25 mouse cellular contexts compared by ENCODE assay signal in genomic region chr10:80620365-80620764, GRCm38 (mm10). TPM values are rescaled to one million over a fixed set of nuclear protein-coding genes. Genes with fewer than 3 reads are reported as not detected.
DNase-seq lines count a peak whose midpoint lies in the region; ATAC-seq and TF ChIP-seq lines count a peak whose summit lies in the region.
"Had no signal": no experiment of that assay in that cellular context is flagged by ENCODE, and none has a peak within 500 bp of the region (broad histone marks: within the 10 kb centered on the region; RNA-seq: fewer than 3 reads in every experiment).

No protein-coding gene starts in this region.

- no peak for DNase-seq in gastrocnemius, adult 2 months
- DNase-seq in gastrocnemius, postnatal 25 days, result no peak
- DNase-seq in lung, postnatal 4 days, result no peak
- DNase-seq in liver, embryonic 13.5 days, result no peak
- DNase-seq in T-cell, adult 2 months (ENCODE audit: low spot score), result no peak
- DNase-seq: adrenal gland, postnatal 10 days; gastrocnemius, postnatal 14 days; heart, adult 2 months; heart, postnatal 36 days; kidney, adult 9 months; kidney, postnatal 36 days; thymus, postnatal 14 days had no signal

- no peak for ATAC-seq in lung, embryonic 15.5 days (ENCODE audit: borderline replicate concordance, extremely low read depth, low FRiP score, low TSS enrichment)
- ATAC-seq in embryonic facial prominence, embryonic 15.5 days (ENCODE audit: insufficient number of reproducible peaks, low FRiP score, low TSS enrichment, low read depth), result no peak
- ATAC-seq in liver, embryonic 13.5 days (ENCODE audit: low read depth), result no peak
- ATAC-seq in megakaryocyte progenitor cell, adult 5-6 weeks (replicated peaks; ENCODE audit: poor library complexity), result no peak
- ATAC-seq: forebrain, embryonic 14.5 days; intestine, embryonic 15.5 days; lung, postnatal 0 days had no signal

- no peaks in the 10 kb centered on the region for H3K27me3 ChIP-seq in lung, embryonic 15.5 days
- no peaks in the 10 kb centered on the region for H3K27me3 ChIP-seq in embryonic facial prominence, embryonic 15.5 days
- H3K27me3 ChIP-seq in liver, embryonic 13.5 days, result no peaks in the 10 kb centered on the region
- H3K27me3 ChIP-seq: CH12.LX; embryonic facial prominence, embryonic 12.5 days; heart, embryonic 15.5 days; intestine, embryonic 15.5 days; midbrain, embryonic 12.5 days had no signal

- no peak overlapping the region for H3K4me2 ChIP-seq in lung, embryonic 15.5 days
- H3K4me2 ChIP-seq in embryonic facial prominence, embryonic 15.5 days (replicated peaks), result no peak overlapping the region
- no peak overlapping the region for H3K4me2 ChIP-seq in liver, embryonic 13.5 days
- H3K4me2 ChIP-seq: embryonic facial prominence, embryonic 12.5 days had no signal

- intact Hi-C loops in gastrocnemius, adult 2 months (cut with DNase I), result no loop called here

- H3K4me3 ChIP-seq in gastrocnemius, adult 2 months, result no peak overlapping the region
- H3K4me3 ChIP-seq in lung, embryonic 15.5 days, result no peak overlapping the region
- H3K4me3 ChIP-seq in embryonic facial prominence, embryonic 15.5 days (replicated peaks), result no peak overlapping the region
- H3K4me3 ChIP-seq in liver, embryonic 13.5 days (replicated peaks), result no peak overlapping the region
- H3K4me3 ChIP-seq: embryonic facial prominence, embryonic 12.5 days; heart, adult 2 months; heart, embryonic 15.5 days; intestine, embryonic 15.5 days had no signal

- H3K4me1 ChIP-seq in lung, embryonic 15.5 days, result peaks cover 22% of the 10 kb centered on the region
- H3K4me1 ChIP-seq in embryonic facial prominence, embryonic 15.5 days, result peaks cover 27% of the 10 kb centered on the region
- peaks cover 56% of the 10 kb centered on the region for H3K4me1 ChIP-seq in liver, embryonic 13.5 days (replicated peaks)

- H3K36me3 ChIP-seq in lung, embryonic 15.5 days, result peaks cover 3% of the 10 kb centered on the region; the same call in 1 of the 2 replicates
- peaks cover 16% of the 10 kb centered on the region for H3K36me3 ChIP-seq in embryonic facial prominence, embryonic 15.5 days
- H3K36me3 ChIP-seq in liver, embryonic 13.5 days, result peaks cover 9% of the 10 kb centered on the region

- H3K9ac ChIP-seq in lung, embryonic 15.5 days, result 0 out of 2 replicates have a peak overlapping the region, but pooled peaks have one; percentile 47
- no peak overlapping the region for H3K9ac ChIP-seq in embryonic facial prominence, embryonic 15.5 days
- H3K9ac ChIP-seq in liver, embryonic 13.5 days, result no peak overlapping the region
- H3K9ac ChIP-seq: heart, embryonic 15.5 days; hindbrain, embryonic 14.5 days; intestine, embryonic 15.5 days; liver, embryonic 14.5 days had no signal

- H3K9me3 ChIP-seq in lung, embryonic 15.5 days, result no peaks in the 10 kb centered on the region
- no peaks in the 10 kb centered on the region for H3K9me3 ChIP-seq in embryonic facial prominence, embryonic 15.5 days (replicated peaks)
- H3K9me3 ChIP-seq in liver, embryonic 13.5 days (replicated peaks), result no peaks in the 10 kb centered on the region
- H3K9me3 ChIP-seq: embryonic facial prominence, embryonic 12.5 days; heart, embryonic 15.5 days; intestine, embryonic 15.5 days; midbrain, embryonic 12.5 days had no signal

- H3K27ac ChIP-seq in gastrocnemius, adult 2 months, result 0 out of 2 replicates have a peak overlapping the region, but pooled peaks have one; percentile 95
- H3K27ac ChIP-seq in lung, embryonic 15.5 days, result no peak overlapping the region
- H3K27ac ChIP-seq in embryonic facial prominence, embryonic 15.5 days (replicated peaks), result 0 out of 2 replicates have a peak overlapping the region, but pooled peaks have one; percentile 95
- peak overlapping the region; percentile 96 for H3K27ac ChIP-seq in liver, embryonic 13.5 days
- H3K27ac ChIP-seq: heart, adult 2 months; heart, embryonic 15.5 days; intestine, embryonic 15.5 days; liver, embryonic 14.5 days; midbrain, embryonic 12.5 days; stomach, postnatal 0 days had no signal

- no peak for TF ChIP-seq CTCF in gastrocnemius, adult 2 months (IDR thresholded peaks at IDR 0.05)

- 80% methylated on average over 9 of the region's 9 CpGs for WGBS in lung, embryonic 15.5 days
- WGBS in embryonic facial prominence, embryonic 15.5 days, result 89% methylated on average over 9 of the region's 9 CpGs
- WGBS in liver, embryonic 13.5 days (ENCODE audit: insufficient replicate concordance), result 79% methylated on average over 9 of the region's 9 CpGs

RNA-seq across cellular contexts. Expression of gene Csnk1g2, which starts 2.3 kb away (rescaled TPM):
- total RNA-seq in gastrocnemius, adult 2 months (2021), result 100 to 1,000 TPM; 101 to 105 TPM
- total RNA-seq in gastrocnemius, postnatal 25 days (2021), result 10 to 100 TPM; 85.8 to 99.9 TPM
- polyA plus RNA-seq in lung, embryonic 15.5 days (2015; fragmentation: Nextera tagmentation; extraction: Ambion mirVana), result 142 and 152 TPM in 2 replicates
- polyA plus RNA-seq in embryonic facial prominence, embryonic 15.5 days (2015; fragmentation: Nextera tagmentation; extraction: Ambion mirVana), result 172 and 190 TPM in 2 replicates
- 46.0 and 51.1 TPM in 2 replicates for polyA plus RNA-seq in liver, embryonic 13.5 days (2015; fragmentation: Nextera tagmentation; extraction: Ambion mirVana)
- total RNA-seq in megakaryocyte progenitor cell, adult 5-6 weeks (2015), result 39.1 and 43.1 TPM in 2 replicates
- total RNA-seq in megakaryocyte progenitor cell, adult 5-6 weeks (2017), result 127 and 171 TPM in 2 replicates

RNA-seq across cellular contexts. Expression of gene Gm49322, which starts 14.5 kb away (rescaled TPM):
- under 1 TPM; 0.28 to 0.38 TPM for total RNA-seq in gastrocnemius, adult 2 months (2021)
- total RNA-seq in gastrocnemius, postnatal 25 days (2021), result under 1 TPM; 0.21 to 0.33 TPM
- 3.2 and 5.1 TPM in 2 replicates for polyA plus RNA-seq in lung, embryonic 15.5 days (2015; fragmentation: Nextera tagmentation; extraction: Ambion mirVana)
- 4.8 TPM in 2 replicates for polyA plus RNA-seq in embryonic facial prominence, embryonic 15.5 days (2015; fragmentation: Nextera tagmentation; extraction: Ambion mirVana)
- 1.4 and 1.5 TPM in 2 replicates for polyA plus RNA-seq in liver, embryonic 13.5 days (2015; fragmentation: Nextera tagmentation; extraction: Ambion mirVana)
- 0.17 and 0.57 TPM in 2 replicates for total RNA-seq in megakaryocyte progenitor cell, adult 5-6 weeks (2015)
- 0.61 TPM in 1 of 2 replicates, not detected in the other for total RNA-seq in megakaryocyte progenitor cell, adult 5-6 weeks (2017)

RNA-seq across cellular contexts. Expression of gene Adat3, which starts 17.7 kb away (rescaled TPM):
- under 1 TPM; 0.48 to 0.89 TPM for total RNA-seq in gastrocnemius, adult 2 months (2021)
- total RNA-seq in gastrocnemius, postnatal 25 days (2021), result 1 to 10 TPM in 1 of 2 experiments, under 1 TPM in 1; 0.92 to 1.2 TPM
- 9.1 TPM in 2 replicates for polyA plus RNA-seq in lung, embryonic 15.5 days (2015; fragmentation: Nextera tagmentation; extraction: Ambion mirVana)
- polyA plus RNA-seq in embryonic facial prominence, embryonic 15.5 days (2015; fragmentation: Nextera tagmentation; extraction: Ambion mirVana), result 7.0 and 7.5 TPM in 2 replicates
- 5.7 and 6.3 TPM in 2 replicates for polyA plus RNA-seq in liver, embryonic 13.5 days (2015; fragmentation: Nextera tagmentation; extraction: Ambion mirVana)
- 0.57 and 0.81 TPM in 2 replicates for total RNA-seq in megakaryocyte progenitor cell, adult 5-6 weeks (2015)
- 0.08 TPM in 1 of 2 replicates, not detected in the other for total RNA-seq in megakaryocyte progenitor cell, adult 5-6 weeks (2017)

RNA-seq across cellular contexts. Expression of gene Scamp4, which starts 17.7 kb away (rescaled TPM):
- 10 to 100 TPM; 17.0 to 17.5 TPM for total RNA-seq in gastrocnemius, adult 2 months (2021)
- total RNA-seq in gastrocnemius, postnatal 25 days (2021), result 10 to 100 TPM; 14.3 to 18.4 TPM
- polyA plus RNA-seq in lung, embryonic 15.5 days (2015; fragmentation: Nextera tagmentation; extraction: Ambion mirVana), result 79.0 and 84.8 TPM in 2 replicates
- polyA plus RNA-seq in embryonic facial prominence, embryonic 15.5 days (2015; fragmentation: Nextera tagmentation; extraction: Ambion mirVana), result 99.1 and 108 TPM in 2 replicates
- 52.0 and 54.6 TPM in 2 replicates for polyA plus RNA-seq in liver, embryonic 13.5 days (2015; fragmentation: Nextera tagmentation; extraction: Ambion mirVana)
- total RNA-seq in megakaryocyte progenitor cell, adult 5-6 weeks (2015), result 25.9 and 27.2 TPM in 2 replicates
- total RNA-seq in megakaryocyte progenitor cell, adult 5-6 weeks (2017), result 11.2 and 15.9 TPM in 2 replicates

RNA-seq across cellular contexts. Expression of gene Abhd17a, which starts 30.2 kb away (rescaled TPM):
- 10 to 100 TPM; 60.6 to 61.7 TPM for total RNA-seq in gastrocnemius, adult 2 months (2021)
- total RNA-seq in gastrocnemius, postnatal 25 days (2021), result 10 to 100 TPM; 53.8 to 58.8 TPM
- 122 and 133 TPM in 2 replicates for polyA plus RNA-seq in lung, embryonic 15.5 days (2015; fragmentation: Nextera tagmentation; extraction: Ambion mirVana)
- polyA plus RNA-seq in embryonic facial prominence, embryonic 15.5 days (2015; fragmentation: Nextera tagmentation; extraction: Ambion mirVana), result 112 and 115 TPM in 2 replicates
- polyA plus RNA-seq in liver, embryonic 13.5 days (2015; fragmentation: Nextera tagmentation; extraction: Ambion mirVana), result 45.1 and 51.7 TPM in 2 replicates
- total RNA-seq in megakaryocyte progenitor cell, adult 5-6 weeks (2015), result 59.7 and 79.8 TPM in 2 replicates
- 20.5 and 29.4 TPM in 2 replicates for total RNA-seq in megakaryocyte progenitor cell, adult 5-6 weeks (2017)
